Mouse (Mus musculus): ENCODE results near the gene Tmem144.
A peak's percentile ranks its signal among the peaks of the same experiment; 100 is the strongest.
"Not testable (repeated sequence)": the region's sequence is repeated elsewhere in the genome, so short reads cannot be mapped to it uniquely, and the experiment has no call there.

Tmem144 gene

GRCm38 (mm10) chr3:79809180-79809567 lies 43.4 kb downstream of the Tmem144 start:
- DNase-seq (ENCODE audit: low spot score): peak; percentile 44

- no peak for DNase-seq (ENCODE audit: low spot score)
Observed at GRCm38 (mm10) chr3:79808530-79809179, 43.9 kb downstream of the Tmem144 start.

DNA sequence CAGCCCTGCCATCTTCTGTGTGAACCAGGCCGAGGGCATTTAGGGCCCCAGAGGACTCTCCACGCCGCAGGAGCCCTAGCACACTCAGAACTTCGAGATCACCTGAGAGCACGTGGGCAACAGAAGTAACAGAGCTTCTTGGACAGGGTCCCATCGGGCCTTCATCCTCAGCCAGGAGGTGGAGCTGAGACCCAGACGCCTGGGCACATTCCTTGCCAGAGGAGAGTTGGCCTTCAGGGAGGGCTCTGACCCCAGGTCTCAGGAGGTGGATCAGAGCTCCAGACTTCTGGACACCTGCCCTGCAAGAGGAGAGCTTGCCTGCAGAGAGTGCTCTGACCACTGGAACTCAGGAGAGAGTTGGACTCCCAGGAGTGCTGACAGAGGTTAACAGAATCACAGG lies 51.8 kb downstream of the Tmem144 start:
- DNase-seq (ENCODE audit: low spot score): not testable (repeated sequence)

GRCm38 (mm10) chr3:79792307-79792706 lies 60.3 kb downstream of the Tmem144 start:
- no peak for DNase-seq (ENCODE audit: low spot score)

GRCm38 (mm10) chr3:79790324-79790723 lies 62.2 kb downstream of the Tmem144 start:
- DNase-seq (ENCODE audit: low spot score): no peak

- DNase-seq (ENCODE audit: low spot score): no peak
Observed at GRCm38 (mm10) chr3:79789554-79789953, 63.0 kb downstream of the Tmem144 start.

DNA sequence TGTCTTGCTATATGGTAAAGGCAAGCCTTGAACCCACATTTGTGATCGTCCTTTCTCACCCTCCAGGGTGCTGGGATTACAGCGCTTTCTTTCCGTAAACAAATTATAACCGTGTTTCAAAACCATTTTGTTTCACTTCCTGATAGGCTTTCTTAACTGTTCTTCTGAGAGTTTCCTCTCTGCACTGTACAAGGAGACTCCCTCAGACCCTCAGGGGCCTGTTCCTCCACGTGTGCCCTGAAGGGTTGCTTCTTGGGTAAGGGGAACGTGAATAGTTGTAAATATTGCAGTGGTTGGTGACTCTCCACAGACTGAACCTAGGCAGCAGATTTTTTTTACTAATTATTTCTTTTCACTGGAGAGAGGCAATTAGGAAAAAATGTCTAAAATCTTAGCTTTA lies 63.6 kb downstream of the Tmem144 start:
- no peak for DNase-seq (ENCODE audit: low spot score)

DNA sequence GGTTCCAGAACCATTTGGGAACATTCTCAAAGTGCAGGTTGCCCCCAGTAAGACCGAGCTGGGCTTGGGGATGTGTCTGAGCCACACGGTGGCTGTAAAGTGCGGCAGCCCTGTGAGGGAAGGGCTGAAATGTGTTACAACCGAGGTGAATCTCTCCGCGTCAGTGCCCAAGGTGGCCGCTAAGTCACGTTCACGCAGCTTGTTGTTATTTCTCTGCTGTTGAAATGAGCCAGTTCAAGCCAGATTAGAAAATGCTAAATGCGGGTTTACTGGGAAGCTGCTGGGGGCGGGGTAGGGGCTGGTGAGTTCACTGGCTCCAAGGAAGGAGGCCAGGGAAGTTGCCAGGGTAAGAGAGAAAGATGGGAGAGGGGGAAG lies 68.2 kb downstream of the Tmem144 start:
- no peak for DNase-seq (ENCODE audit: low spot score)

DNA sequence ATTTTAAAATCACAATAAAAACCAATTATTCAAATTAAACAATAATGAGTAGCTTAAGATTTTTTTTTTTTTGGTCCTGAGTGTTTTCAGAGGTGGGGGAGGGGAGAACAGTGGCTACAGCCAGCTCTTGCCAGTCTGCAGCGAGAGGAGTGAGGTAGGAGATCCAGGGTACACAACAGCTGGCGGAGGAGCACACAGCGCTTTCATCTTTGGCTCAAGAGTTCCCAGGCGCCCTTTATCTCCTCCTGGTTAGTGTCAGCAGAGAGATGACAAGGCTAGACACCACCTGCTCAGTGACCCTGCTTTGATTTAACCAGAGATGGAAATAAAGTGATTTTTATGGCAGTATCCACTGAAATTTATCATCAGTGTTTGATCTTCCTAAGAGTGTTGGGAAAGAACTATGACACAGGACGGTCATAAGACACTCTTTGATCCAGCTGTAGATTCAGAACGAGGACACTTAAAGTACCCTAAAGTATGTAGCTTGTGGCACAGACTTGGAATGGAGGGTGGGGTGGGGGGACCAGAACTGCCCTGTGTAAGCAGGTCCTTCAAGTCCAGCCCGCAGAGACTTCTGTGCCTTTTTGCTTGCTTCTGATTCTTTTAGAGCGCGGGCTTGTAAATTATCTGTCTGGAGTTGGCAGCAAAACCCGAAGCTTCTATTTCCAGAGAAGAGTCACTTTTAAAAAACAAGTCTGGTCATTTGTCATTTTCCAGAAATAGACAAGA lies 68.8 kb downstream of the Tmem144 start:
- no peak for DNase-seq (ENCODE audit: low spot score)

- no peak for DNase-seq (ENCODE audit: low spot score)
Observed at GRCm38 (mm10) chr3:79772701-79773100, 79.9 kb downstream of the Tmem144 start.

Measured in left cerebral cortex, adult 11 months (tissue).